Mouse (Mus musculus) lung, adult 18-20 months (tissue): ENCODE measurements around the gene Foxn1.
A peak's percentile ranks its signal among the peaks of the same experiment; 100 is the strongest.

Experiments
- DNase-seq, 2 experiments: peaks; one replicate each; pipeline ENCODE4 v3.0.0; 2022; ENCODE audit warnings: mixed read lengths in 2 of 2

Gene Foxn1

GRCm38 (mm10) chr11:78355471-78356238 lies 30.7 kb downstream of the Foxn1 start:
- DNase-seq = peak in 1 of 2 experiments; percentile 55

- no peak for DNase-seq
These were observed 31.5 kb downstream of the Foxn1 start for GRCm38 (mm10) chr11:78354905-78355304.

- DNase-seq = no peak
These were observed 33.3 kb downstream of the Foxn1 start for GRCm38 (mm10) chr11:78353081-78353480.

- peak in 1 of 2 experiments; percentile 54 for DNase-seq
These were observed 36.7 kb downstream of the Foxn1 start for GRCm38 (mm10) chr11:78349441-78350358.

- DNase-seq = no peak
These were observed 37.9 kb downstream of the Foxn1 start for GRCm38 (mm10) chr11:78348474-78348873.

- peak; percentile 84 to 87 for DNase-seq
These were observed 38.5 kb downstream of the Foxn1 start for GRCm38 (mm10) chr11:78347908-78348307.

GRCm38 (mm10) chr11:78347070-78347754 lies 39.1 kb downstream of the Foxn1 start:
- DNase-seq = peak; percentile 66 to 75

- DNase-seq = no peak
These were observed 39.9 kb downstream of the Foxn1 start for GRCm38 (mm10) chr11:78346326-78347069.

- DNase-seq = peak; percentile 56 to 61
These were observed 40.6 kb downstream of the Foxn1 start for GRCm38 (mm10) chr11:78345801-78346200.

GRCm38 (mm10) chr11:78344890-78345715 lies 41.3 kb downstream of the Foxn1 start:
- DNase-seq = peak; percentile 70 to 72

GRCm38 (mm10) chr11:78344328-78344889 lies 41.9 kb downstream of the Foxn1 start:
- no peak for DNase-seq

GRCm38 (mm10) chr11:78343381-78344327 lies 42.7 kb downstream of the Foxn1 start, which contains the start of gene Unc119:
Gene Unc119 (plus strand): TSS chr11:78343482.
- DNase-seq = peak; percentile 79 to 82

- no peak for DNase-seq
These were observed 44.7 kb downstream of the Foxn1 start for GRCm38 (mm10) chr11:78341702-78342101.

- DNase-seq = no peak
These were observed 49.3 kb downstream of the Foxn1 start for GRCm38 (mm10) chr11:78337040-78337439.

GRCm38 (mm10) chr11:78333992-78334391 lies 52.4 kb downstream of the Foxn1 start:
- DNase-seq = no peak

GRCm38 (mm10) chr11:78332676-78333075 lies 53.7 kb downstream of the Foxn1 start:
- no peak for DNase-seq

- no peak for DNase-seq
These were observed 57.8 kb downstream of the Foxn1 start for GRCm38 (mm10) chr11:78328512-78329056.

- peak; percentile 98 for DNase-seq
These were observed 58.5 kb downstream of the Foxn1 start, which contains the start of gene Pigs for GRCm38 (mm10) chr11:78327634-78328511. Gene Pigs (plus strand): TSS chr11:78328415.
